Mouse (Mus musculus) liver, postnatal 0 days (tissue): ENCODE data around the gene Zfp786.

Experiments
- CTCF ChIP-seq: sonication (generic); IDR thresholded peaks from 2 replicates; pipeline ENCODE4 v1.5.1; 2016; ENCODE audit warnings: antibody characterized with exemption, low read depth
- EP300 ChIP-seq: IDR thresholded peaks from 2 replicates; pipeline ENCODE4 v1.6.1; 2016; ENCODE audit warnings: antibody characterized with exemption, low read depth, mild to moderate bottlenecking

DNA sequence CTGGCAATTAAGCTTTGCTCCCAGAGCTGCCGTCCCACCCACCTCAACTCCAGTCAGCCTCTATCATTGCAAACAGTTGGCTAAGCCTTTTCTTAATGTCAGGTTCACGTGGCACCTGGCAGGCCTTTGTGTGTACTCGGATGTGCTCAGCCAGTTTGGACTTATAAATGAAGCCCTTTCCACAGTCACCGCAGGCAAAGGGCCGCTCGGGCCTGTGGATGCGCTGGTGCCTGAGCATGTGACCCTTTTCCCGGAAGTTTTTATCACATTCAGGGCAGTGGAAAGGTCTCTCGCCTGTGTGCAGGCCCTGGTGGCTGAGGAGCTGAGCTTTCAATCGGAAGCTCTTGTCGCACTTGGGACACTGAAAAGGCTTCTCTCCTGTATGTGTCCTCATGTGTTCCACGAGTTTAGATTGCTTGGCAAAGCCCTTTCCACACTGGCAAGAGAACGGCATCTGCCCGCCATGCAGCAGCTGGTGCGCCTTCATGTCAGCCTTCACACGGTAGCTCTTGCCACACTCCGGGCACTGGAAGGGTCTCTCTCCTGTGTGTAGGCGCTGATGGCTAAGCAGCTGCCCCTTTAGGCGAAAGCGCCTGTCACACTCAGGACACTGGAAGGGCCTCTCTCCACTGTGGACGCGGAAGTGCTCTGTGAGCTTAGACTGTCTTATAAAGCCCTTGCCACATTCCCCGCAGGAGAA lies 10.9 kb downstream of the Zfp786 start:
- no peak for TF ChIP-seq CTCF
- no peak for TF ChIP-seq EP300
